Mouse (Mus musculus): ENCODE measurements at regions not wholly inside any gene's neighbourhood (a gene's known extent, or its start where the extent isn't known, plus 50 kb on each side); places are given as distances from the start of the nearest gene placed in this dataset.

GRCm38 (mm10) chr4:135041921-135042320, 78.5 kb upstream of the Runx3 start:
- TF ChIP-seq CTCF (IDR thresholded peaks at IDR 0.05; ENCODE audit: control insufficient read depth, insufficient read depth, insufficient replicate concordance, low read depth, low read length) (no peak), POLR2A (IDR thresholded peaks at IDR 0.05; ENCODE audit: control insufficient read depth, low read depth, low read length) (no peak)

Measured in testis, adult 2 months (tissue).